Mouse (Mus musculus) olfactory bulb, adult 2 months (tissue): ENCODE measurements around the gene Tmem258.

Experiments used
- CTCF ChIP-seq: fragments of 200-500 bp; IDR thresholded peaks from 2 replicates; pipeline ENCODE4 v1.5.1; 2012; ENCODE audit warnings: low read depth, mild to moderate bottlenecking, low read length, moderate library complexity; ENCODE audit not compliant: insufficient read depth
- POLR2A ChIP-seq: fragments of 200-500 bp; IDR thresholded peaks from 2 replicates; pipeline ENCODE4 v1.6.1; 2012; ENCODE audit warnings: mild to moderate bottlenecking, low read depth, low read length, moderate library complexity; ENCODE audit not compliant: insufficient read depth

DNA sequence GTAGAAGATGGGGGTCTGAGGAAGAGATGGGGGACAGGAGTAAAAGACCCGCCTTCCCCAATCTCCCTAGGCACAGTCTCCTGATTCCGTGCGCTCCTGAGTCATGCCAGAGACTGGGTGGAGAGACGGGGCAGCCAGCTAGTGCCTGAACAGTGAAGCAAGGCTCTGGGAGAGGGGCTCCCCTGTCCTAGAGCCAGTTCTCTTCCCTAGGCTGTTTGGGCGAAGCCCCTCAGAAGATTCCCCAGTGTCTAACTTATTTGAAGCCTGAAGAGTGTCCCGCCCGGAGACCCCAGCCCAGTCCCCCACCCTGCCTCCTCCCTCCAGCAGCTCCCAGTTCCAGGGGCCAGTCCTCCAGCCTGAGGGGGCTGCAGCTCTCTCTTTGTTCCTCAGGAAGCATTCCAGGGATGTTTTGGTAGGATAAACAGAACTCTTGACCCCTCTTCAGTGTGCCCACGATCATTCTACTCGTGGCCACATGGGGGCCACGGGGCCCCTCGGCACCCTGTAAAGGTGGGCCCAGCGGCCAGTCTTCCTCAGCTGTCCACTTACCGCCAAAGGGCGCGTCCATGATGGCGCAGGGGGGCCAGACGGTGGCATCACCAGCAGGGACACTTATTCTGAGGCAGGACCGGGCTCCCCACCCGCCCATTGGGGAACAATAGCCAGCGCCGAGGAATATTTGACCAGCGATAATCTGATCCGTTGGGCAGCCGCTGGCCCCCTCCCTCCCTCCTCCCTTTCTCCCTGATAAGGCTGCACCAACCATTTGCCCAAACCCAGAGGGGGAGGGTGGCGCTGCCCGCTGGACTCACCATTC, 21.0 kb downstream of the Tmem258 start:
- TF ChIP-seq POLR2A (no peak), CTCF (no peak)
